Mouse (Mus musculus) sigmoid colon, adult 10 weeks (tissue): ENCODE measurements around the gene Zfp607a. TPM values are rescaled to one million over a fixed set of nuclear protein-coding genes. Genes with fewer than 3 reads are reported as not detected.

Experiments used
- polyA plus RNA-seq: library from polyadenylated mRNA; stranded (reverse); fragments of 350-450 nt; fragmentation: Illumina TruSeq; extraction: RNeasy Lipid Tissue Mini Kit (QIAGEN cat#74804); gene quantifications from one replicate; pipeline ENCODE4 v1.2.3, GENCODE M21; 2014; ENCODE audit warnings: low read depth, low replicate concordance

Gene Zfp607a
- 9.9 TPM for polyA plus RNA-seq

DNA sequence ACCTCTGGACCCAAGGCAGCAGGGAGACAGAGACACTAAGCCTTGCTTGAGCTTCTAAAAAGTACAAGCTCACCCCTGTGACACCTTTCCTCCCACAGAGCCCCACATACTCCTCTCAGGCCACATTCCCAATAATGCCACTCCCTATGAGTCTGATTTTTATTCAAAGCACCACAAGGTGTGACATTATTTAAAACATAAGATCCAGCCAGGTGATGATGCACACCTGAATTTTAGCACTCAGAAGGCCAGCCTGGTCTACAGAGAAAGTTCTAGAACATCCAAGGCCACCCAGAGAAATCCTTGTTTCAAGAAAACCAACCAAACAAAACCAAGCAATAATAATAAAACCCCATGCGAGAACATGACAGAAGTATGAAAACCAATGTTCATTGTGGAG, at the start of gene Zfp607a:
Zfp607a (plus strand) TSS at position 301 of the 400 bp plus-strand sequence.

DNA sequence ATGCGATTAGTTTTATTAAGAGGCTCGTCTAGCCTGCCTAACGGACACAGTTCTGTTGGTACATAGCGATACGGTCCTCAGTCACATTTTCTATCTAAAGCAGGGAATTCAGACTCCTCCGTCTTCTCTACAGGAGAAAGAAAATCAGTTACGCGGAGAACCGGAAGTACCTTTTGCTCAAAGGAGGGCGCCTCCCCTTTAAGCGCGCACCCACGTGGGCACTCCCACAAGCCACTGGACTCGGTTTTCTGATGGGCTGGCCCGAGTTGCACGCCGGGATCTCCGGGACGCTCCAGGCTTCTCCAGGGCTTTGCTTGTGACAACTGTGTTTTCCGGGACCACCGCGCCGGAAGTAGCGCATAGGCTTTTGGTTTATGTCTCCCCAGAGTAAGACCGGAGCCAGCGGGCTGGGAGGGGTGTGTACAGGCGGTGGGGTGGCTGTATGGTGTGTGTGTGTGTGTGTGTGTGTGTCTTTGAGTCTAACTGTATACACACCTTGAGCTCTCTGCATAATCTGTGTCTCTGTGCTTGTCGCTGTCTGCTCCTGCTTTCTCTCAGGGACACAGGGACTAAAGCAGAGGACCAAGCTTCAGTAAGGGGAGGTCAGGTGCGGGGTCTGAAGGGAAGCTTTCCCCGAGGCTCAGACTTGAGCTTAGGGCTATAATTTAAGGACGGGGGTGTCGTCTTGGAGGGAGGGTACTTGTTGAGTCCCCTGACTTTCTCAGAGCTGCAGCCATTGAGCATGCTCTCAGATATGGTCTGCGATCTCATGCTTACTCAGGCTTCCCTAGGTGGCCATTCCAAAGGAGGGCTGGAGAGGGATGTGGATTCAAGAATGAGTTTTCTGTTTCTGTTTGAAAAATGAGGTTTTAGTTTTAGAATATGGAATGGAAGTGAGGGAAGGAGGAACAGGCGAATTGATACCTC, 18.7 kb upstream of the Zfp607a start, which contains the start of gene Zfp59:
Zfp59 (plus strand) TSS at position 285 of the 927 bp plus-strand sequence.

DNA sequence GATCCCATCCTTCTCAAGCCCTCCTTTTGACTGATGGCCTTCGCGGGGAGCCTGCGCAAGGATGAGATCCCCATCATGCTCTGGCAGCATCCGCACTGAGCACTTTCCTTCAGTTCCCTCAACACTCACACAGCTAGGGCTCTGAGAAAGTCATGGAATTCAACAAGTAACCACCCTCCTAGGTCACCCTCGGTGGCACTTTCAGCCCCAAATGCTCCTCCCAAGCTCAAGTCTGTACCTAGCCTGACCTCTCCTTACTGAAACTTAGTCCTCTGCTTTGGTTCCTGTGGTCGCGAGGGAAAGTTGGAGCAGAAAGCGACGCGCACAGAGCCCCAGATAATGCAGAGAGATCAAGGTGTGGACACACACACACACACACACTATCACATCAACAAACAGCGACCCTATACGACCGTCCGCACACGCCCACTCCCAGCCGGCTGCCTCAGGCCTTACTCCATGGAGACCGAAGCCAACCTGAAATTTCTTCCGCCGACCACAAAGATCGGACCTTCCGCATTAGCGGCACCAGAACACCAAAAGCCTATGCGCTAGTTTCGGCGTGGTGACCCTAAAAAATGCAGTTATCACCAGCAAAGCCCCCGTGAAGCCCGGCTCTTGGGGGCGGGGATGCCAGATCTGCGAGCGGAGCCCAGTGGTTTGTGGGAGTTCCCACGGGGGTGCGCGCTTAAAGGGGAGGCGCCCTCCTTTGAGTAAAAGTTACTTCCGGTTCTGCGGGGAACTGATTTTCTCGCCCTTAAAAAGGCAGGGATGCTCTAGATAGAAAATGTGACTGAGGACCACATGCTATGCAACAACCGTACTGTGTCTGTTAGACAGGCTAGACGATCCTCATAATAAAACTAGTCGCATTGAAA, 71.7 kb downstream of the Zfp607a start, which contains the start of gene Zfp974:
Zfp974 (minus strand) TSS at position 643 of the 878 bp plus-strand sequence.

Other genes with a start within 250 kb of the Zfp607a start
- gene Ttc9b, start 203.6 kb upstream of the Zfp607a start, polyA plus RNA-seq = not detected
- gene Map3k10, start 182.9 kb upstream of the Zfp607a start, polyA plus RNA-seq = 0.54 TPM
- gene Zfp607b, start 168.2 kb upstream of the Zfp607a start, polyA plus RNA-seq = 2.1 TPM
- 26.7 TPM for gene Zfp60, start 126.1 kb upstream of the Zfp607a start, polyA plus RNA-seq
- 23.8 TPM for gene Zfp626, start 50.3 kb upstream of the Zfp607a start, polyA plus RNA-seq
- gene Zfp59, start 18.9 kb upstream of the Zfp607a start, polyA plus RNA-seq = 14.1 TPM
- gene Zfp974, start 71.9 kb downstream of the Zfp607a start, polyA plus RNA-seq = 23.0 TPM
- 23.5 TPM for gene Zfp780b, start 121.6 kb downstream of the Zfp607a start, polyA plus RNA-seq
- 6.7 TPM for gene Zfp850, start 156.6 kb downstream of the Zfp607a start, polyA plus RNA-seq
- 20.4 TPM for gene Psmc4, start 192.6 kb downstream of the Zfp607a start, polyA plus RNA-seq
- 68.4 TPM for gene Fcgbp, start 213.7 kb downstream of the Zfp607a start, polyA plus RNA-seq